Mouse (Mus musculus) bone marrow macrophage, adult 2 months (primary cell): ENCODE results near the gene Med12l. TPM values are rescaled to one million over a fixed set of nuclear protein-coding genes. Genes with fewer than 3 reads are reported as not detected.
"Not testable (repeated sequence)": the region's sequence is repeated elsewhere in the genome, so short reads cannot be mapped to it uniquely, and the experiment has no call there.

Experiments
- H3K27ac ChIP-seq: 2 replicates; pipeline ENCODE4 v1.5.1; 2012; ENCODE audit warnings: low read depth, low read length; ENCODE audit not compliant: insufficient read depth
- H3K4me1 ChIP-seq: 2 replicates; pipeline ENCODE4 v1.6.1; 2012; ENCODE audit warnings: low read length; ENCODE audit not compliant: control insufficient read depth, insufficient read depth
- H3K4me3 ChIP-seq: 2 replicates; pipeline ENCODE4 v1.5.1; 2012; ENCODE audit warnings: mild to moderate bottlenecking, low read length, moderate library complexity; ENCODE audit not compliant: insufficient read depth
- CTCF ChIP-seq: IDR thresholded peaks from 2 replicates; pipeline ENCODE4 v1.5.1; 2012; ENCODE audit warnings: low read depth, mild to moderate bottlenecking, low read length, moderate library complexity
- POLR2A ChIP-seq: IDR thresholded peaks from 2 replicates; pipeline ENCODE4 v1.6.1; 2012; ENCODE audit warnings: mild to moderate bottlenecking, low read depth, low read length, borderline replicate concordance
- polyA plus RNA-seq: library from polyadenylated mRNA; stranded (reverse); fragments of >200 nt; gene quantifications from 2 replicates; pipeline ENCODE4 v1.2.4, GENCODE M21; 2012; ENCODE audit not compliant: missing spikeins, insufficient read depth, insufficient read length

Gene Med12l
- polyA plus RNA-seq, 1 experiment: 0.44 TPM

- peaks cover 9% of the 10 kb centered on the region for H3K4me1 ChIP-seq
- TF ChIP-seq POLR2A (no peak), CTCF (no peak)
- H3K4me3 ChIP-seq: no peak overlapping the region
- H3K27ac ChIP-seq: no peak overlapping the region
Measured at GRCm38 (mm10) chr3:59062141-59062540, 56.5 kb downstream of the Med12l start.

- no peak overlapping the region for H3K4me3 ChIP-seq
- TF ChIP-seq POLR2A (no peak), CTCF (no peak)
- H3K4me1 ChIP-seq: peaks cover 12% of the 10 kb centered on the region
- no peak overlapping the region for H3K27ac ChIP-seq
Measured at GRCm38 (mm10) chr3:59063431-59063830, 57.8 kb downstream of the Med12l start.

- no peak overlapping the region for H3K4me3 ChIP-seq
- no peak overlapping the region for H3K27ac ChIP-seq
- no peak for TF ChIP-seq CTCF
- TF ChIP-seq POLR2A: no peak
- H3K4me1 ChIP-seq: peaks cover 14% of the 10 kb centered on the region
Measured at GRCm38 (mm10) chr3:59065937-59066336, 60.3 kb downstream of the Med12l start.

- H3K27ac ChIP-seq: peak overlapping the region; percentile 5; the same call in 1 of the 2 replicates
- H3K4me1 ChIP-seq: peaks cover 14% of the 10 kb centered on the region
- TF ChIP-seq POLR2A (no peak), CTCF (no peak)
- H3K4me3 ChIP-seq: no peak overlapping the region
Measured at GRCm38 (mm10) chr3:59066558-59067294, 61.1 kb downstream of the Med12l start.

GRCm38 (mm10) chr3:59069071-59069470 is 63.4 kb downstream of the Med12l start:
- not testable (repeated sequence) for H3K27ac ChIP-seq, H3K4me3 ChIP-seq
- H3K4me1 ChIP-seq: peaks cover 14% of the 10 kb centered on the region

- H3K27ac ChIP-seq: no peak overlapping the region
- no peak overlapping the region for H3K4me3 ChIP-seq
- peaks cover 11% of the 10 kb centered on the region for H3K4me1 ChIP-seq
- TF ChIP-seq POLR2A: no peak
- TF ChIP-seq CTCF: no peak
Measured at GRCm38 (mm10) chr3:59077278-59077677, 71.7 kb downstream of the Med12l start.

- no peak overlapping the region for H3K27ac ChIP-seq
- no peak overlapping the region for H3K4me3 ChIP-seq
- H3K4me1 ChIP-seq: peaks cover 11% of the 10 kb centered on the region
- TF ChIP-seq POLR2A (no peak), CTCF (no peak)
Measured at GRCm38 (mm10) chr3:59078585-59078984, 73.0 kb downstream of the Med12l start.

GRCm38 (mm10) chr3:59079327-59079726 is 73.7 kb downstream of the Med12l start:
- TF ChIP-seq CTCF (no peak), POLR2A (no peak)
- no peak overlapping the region for H3K27ac ChIP-seq
- H3K4me1 ChIP-seq: peaks cover 11% of the 10 kb centered on the region
- H3K4me3 ChIP-seq: no peak overlapping the region

- Histone ChIP-seq H3K4me3 (no peak overlapping the region), H3K27ac (no peak overlapping the region), H3K4me1 (peaks cover 11% of the 10 kb centered on the region)
- TF ChIP-seq POLR2A (no peak), CTCF (no peak)
Measured at GRCm38 (mm10) chr3:59080293-59080916, 74.8 kb downstream of the Med12l start.

GRCm38 (mm10) chr3:59080919-59081318 is 75.3 kb downstream of the Med12l start:
- Histone ChIP-seq H3K4me3 (no peak overlapping the region), H3K27ac (no peak overlapping the region), H3K4me1 (peaks cover 11% of the 10 kb centered on the region)
- TF ChIP-seq CTCF: no peak
- TF ChIP-seq POLR2A: no peak
